Mouse (Mus musculus): ENCODE results near the gene Cbx2. TPM values are rescaled to one million over a fixed set of nuclear protein-coding genes. Genes with fewer than 3 reads are reported as not detected.

Cbx2 gene
- polyA plus RNA-seq, 1 experiment from 2014 or later, result 121 TPM

DNA sequence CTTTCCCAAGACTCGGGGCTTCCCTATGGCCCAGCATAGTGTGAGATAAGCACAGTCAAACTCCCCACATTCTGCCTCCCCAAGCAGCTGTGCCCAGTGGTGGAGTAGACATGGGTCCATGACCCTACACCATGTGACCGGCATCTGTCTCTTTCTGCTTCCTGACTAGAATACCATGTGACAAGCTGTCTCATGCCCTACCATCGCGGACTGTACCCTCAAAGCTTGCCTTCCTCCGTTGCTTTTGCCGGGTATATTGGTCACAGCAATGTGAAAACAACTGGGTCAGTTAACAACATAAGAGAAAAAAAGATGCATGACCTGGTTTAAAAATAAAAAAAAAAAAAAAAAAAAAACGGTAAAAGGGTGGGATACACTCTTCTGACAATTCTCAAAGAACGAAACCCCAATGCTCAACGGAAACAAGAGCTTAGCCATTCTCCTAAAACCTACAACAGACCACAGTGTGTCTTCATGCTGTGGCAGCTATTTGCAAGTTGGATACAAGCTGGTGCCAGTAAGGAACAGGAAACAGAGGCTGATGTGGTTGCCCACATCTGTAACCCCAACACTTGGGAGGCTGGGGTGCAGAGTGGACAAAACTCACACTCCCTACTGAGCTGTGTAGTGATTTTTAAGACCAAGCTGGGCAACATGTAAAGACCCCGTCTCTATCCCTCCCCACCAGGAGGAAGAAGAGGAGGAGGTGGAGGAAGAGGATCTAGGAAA is 17.1 kb upstream of the Cbx2 start:
- Histone ChIP-seq H3K9me3 (ENCODE audit: control insufficient read depth, low read length) (no peaks in the 10 kb centered on the region), H3K27me3 (ENCODE audit: control insufficient read depth, insufficient read depth, low read length) (no peaks in the 10 kb centered on the region), H3K4me2 (ENCODE audit: low read depth, severe bottlenecking) (no peak overlapping the region), H3K9ac (ENCODE audit: low read length) (no peak overlapping the region), H3K4me3 (ENCODE audit: low read depth, low read length) (no peak overlapping the region), H3K4me1 (ENCODE audit: control insufficient read depth, insufficient read depth, low read length) (0 out of 2 replicates have a peak, but pooled peaks cover 2% of the 10 kb centered on the region), H3K27ac (replicated peaks; ENCODE audit: low read depth, low read length) (no peak overlapping the region), H3K36me3 (ENCODE audit: control insufficient read depth, insufficient read depth, low read length) (no peaks in the 10 kb centered on the region)
- DNase-seq (ENCODE audit: low spot score), result no peak
- 89% methylated on average over 10 of the region's 10 CpGs for WGBS
- ATAC-seq (ENCODE audit: insufficient number of reproducible peaks, low FRiP score, low TSS enrichment, low read depth), result no peak

DNA sequence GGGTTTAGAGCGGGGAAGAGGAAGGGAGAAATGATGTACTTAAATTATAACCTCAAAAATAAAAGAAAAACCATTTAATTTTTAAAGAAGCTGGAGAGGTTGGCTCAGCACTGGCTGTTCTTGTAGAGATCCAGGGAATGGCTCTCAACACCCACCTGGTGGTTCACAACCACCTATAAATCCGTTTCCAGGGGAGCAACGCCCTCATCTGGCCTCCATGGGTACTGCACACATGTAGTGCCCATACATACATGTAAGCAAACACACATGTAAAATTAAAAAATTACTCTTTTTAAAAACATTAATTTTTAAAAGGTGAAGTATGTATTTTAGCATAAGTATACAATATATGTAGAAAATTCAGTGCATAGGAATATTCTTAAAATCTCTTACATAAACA is 16.3 kb upstream of the Cbx2 start:
- H3K4me1 ChIP-seq (ENCODE audit: control insufficient read depth, insufficient read depth, low read length), result 0 out of 2 replicates have a peak, but pooled peaks cover 2% of the 10 kb centered on the region
- DNase-seq (ENCODE audit: low spot score), result no peak
- 76% methylated on average over 3 of the region's 3 CpGs for WGBS

DNA sequence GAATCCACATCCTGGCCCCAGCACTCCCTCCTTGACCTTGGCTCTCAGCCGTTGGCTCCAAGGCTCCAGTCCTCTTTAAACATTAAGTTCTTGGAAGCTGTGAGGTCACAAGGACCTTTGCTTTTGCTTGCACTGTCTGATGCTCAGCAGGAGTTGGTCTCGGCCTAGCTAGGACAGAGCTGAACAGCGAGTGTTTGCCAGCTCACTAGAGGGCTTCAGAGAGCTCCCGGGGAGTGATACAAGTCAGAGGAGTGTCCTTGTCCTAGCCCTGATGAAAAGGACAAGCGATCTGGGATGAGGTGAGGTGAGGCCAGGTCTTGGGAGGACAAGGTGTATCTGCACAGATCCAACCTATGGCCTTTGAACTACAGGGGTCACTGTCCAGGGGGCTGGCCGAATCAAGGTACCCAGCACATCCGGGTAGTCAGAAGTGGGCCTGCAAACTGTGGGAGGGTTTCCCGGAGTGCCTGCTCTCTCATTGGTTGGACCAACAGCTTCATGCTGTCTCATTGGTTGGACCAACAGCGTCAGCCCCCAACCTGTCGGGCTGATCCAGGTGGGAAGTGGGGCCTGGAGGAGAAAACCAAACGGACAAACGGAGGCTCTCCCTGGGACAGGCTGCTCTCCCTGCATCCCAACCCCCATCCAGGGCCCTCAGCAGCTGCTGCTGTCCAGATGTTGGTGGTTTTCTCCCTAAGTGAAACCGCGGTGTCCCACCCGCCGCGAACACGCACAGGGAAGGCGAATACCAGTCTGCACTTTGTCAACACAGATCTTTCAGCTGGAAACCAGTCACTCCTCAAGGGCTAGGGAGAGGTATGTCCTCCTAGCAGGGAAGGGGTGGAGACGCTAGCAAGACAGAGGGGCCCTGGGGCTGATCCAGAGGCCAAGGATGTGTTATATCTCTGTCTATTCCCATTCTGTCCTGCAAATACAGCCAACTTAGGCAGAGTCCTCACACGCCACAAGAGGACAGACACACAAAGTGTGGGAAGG is 15.0 kb upstream of the Cbx2 start:
- Histone ChIP-seq H3K4me1 (ENCODE audit: control insufficient read depth, insufficient read depth, low read length) (0 out of 2 replicates have a peak, but pooled peaks cover 2% of the 10 kb centered on the region), H3K27me3 (ENCODE audit: control insufficient read depth, insufficient read depth, low read length) (no peaks in the 10 kb centered on the region), H3K27ac (replicated peaks; ENCODE audit: low read depth, low read length) (no peak overlapping the region), H3K9me3 (ENCODE audit: control insufficient read depth, low read length) (no peaks in the 10 kb centered on the region), H3K4me3 (ENCODE audit: low read depth, low read length) (peak overlapping the region; percentile 26; the same call in 1 of the 2 replicates), H3K36me3 (ENCODE audit: control insufficient read depth, insufficient read depth, low read length) (no peaks in the 10 kb centered on the region), H3K4me2 (ENCODE audit: low read depth, severe bottlenecking) (peak overlapping the region; percentile 50), H3K9ac (ENCODE audit: low read length) (peak overlapping the region; percentile 39; the same call in 1 of the 2 replicates)
- ATAC-seq (ENCODE audit: insufficient number of reproducible peaks, low FRiP score, low TSS enrichment, low read depth), result peak; percentile 60; the same call in 1 of the 2 replicates
- WGBS, result 22% methylated on average over 21 of the region's 21 CpGs
- peak; percentile 67 for DNase-seq (ENCODE audit: low spot score)

More for the DNA sequence above, 16.3 kb upstream of the Cbx2 start:
- Histone ChIP-seq H3K9me3 (ENCODE audit: control insufficient read depth, low read length) (no peaks in the 10 kb centered on the region), H3K4me2 (ENCODE audit: low read depth, severe bottlenecking) (no peak overlapping the region), H3K27ac (replicated peaks; ENCODE audit: low read depth, low read length) (no peak overlapping the region), H3K36me3 (ENCODE audit: control insufficient read depth, insufficient read depth, low read length) (no peaks in the 10 kb centered on the region), H3K9ac (ENCODE audit: low read length) (no peak overlapping the region), H3K4me3 (ENCODE audit: low read depth, low read length) (no peak overlapping the region), H3K27me3 (ENCODE audit: control insufficient read depth, insufficient read depth, low read length) (no peaks in the 10 kb centered on the region)
- ATAC-seq (ENCODE audit: insufficient number of reproducible peaks, low FRiP score, low TSS enrichment, low read depth), result no peak

DNA sequence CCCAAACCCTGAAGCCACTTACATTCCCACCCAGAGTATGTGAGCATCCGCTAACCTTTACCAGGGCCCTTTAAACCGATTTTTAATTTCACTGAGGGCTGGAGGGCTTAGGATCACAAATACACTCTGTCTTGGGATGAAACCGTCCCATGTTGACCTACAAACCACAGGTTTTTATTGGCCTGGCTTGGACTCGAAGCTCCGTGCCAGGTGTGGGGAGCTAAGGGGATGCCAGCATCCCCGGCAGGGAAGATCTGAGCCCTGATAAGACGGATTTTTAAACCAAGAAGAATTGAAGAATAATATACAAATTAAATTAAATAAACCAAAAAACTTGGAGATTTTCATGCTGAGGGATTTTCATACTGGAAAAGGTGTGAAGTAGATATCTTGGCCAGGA is 8.3 kb upstream of the Cbx2 start:
- Histone ChIP-seq H3K27me3 (ENCODE audit: control insufficient read depth, insufficient read depth, low read length) (no peaks in the 10 kb centered on the region), H3K36me3 (ENCODE audit: control insufficient read depth, insufficient read depth, low read length) (no peaks in the 10 kb centered on the region), H3K9ac (ENCODE audit: low read length) (no peak overlapping the region), H3K4me3 (ENCODE audit: low read depth, low read length) (no peak overlapping the region), H3K4me1 (ENCODE audit: control insufficient read depth, insufficient read depth, low read length) (no peaks in the 10 kb centered on the region), H3K9me3 (ENCODE audit: control insufficient read depth, low read length) (no peaks in the 10 kb centered on the region), H3K27ac (replicated peaks; ENCODE audit: low read depth, low read length) (no peak overlapping the region), H3K4me2 (ENCODE audit: low read depth, severe bottlenecking) (no peak overlapping the region)
- no peak for DNase-seq (ENCODE audit: low spot score)
- WGBS, result 80% methylated on average over 7 of the region's 7 CpGs
- no peak for ATAC-seq (ENCODE audit: insufficient number of reproducible peaks, low FRiP score, low TSS enrichment, low read depth)

DNA sequence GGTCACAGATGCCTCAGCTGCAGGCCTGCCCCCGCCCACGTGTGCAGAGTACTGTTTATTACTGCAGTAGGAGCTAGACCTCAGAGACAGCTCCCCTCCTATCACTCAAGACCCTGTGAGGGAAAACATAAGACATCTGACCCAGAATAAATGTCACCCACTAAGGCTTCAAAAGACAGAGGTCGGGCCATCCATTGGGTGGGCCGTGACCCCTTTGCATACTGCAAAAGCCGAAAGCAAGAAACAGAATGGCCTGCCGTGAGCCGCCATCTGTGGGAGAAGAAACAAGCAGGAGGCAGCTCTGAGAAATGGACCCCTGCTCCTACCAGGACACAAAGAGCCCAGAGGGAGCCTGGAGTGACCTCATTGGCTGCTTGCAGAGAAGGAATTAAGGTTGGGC is 5.3 kb upstream of the Cbx2 start:
- WGBS, result 70% methylated on average over 7 of the region's 7 CpGs
- no peak overlapping the region for H3K9ac ChIP-seq (ENCODE audit: low read length)
- no peak overlapping the region for H3K27ac ChIP-seq (replicated peaks; ENCODE audit: low read depth, low read length)

DNA sequence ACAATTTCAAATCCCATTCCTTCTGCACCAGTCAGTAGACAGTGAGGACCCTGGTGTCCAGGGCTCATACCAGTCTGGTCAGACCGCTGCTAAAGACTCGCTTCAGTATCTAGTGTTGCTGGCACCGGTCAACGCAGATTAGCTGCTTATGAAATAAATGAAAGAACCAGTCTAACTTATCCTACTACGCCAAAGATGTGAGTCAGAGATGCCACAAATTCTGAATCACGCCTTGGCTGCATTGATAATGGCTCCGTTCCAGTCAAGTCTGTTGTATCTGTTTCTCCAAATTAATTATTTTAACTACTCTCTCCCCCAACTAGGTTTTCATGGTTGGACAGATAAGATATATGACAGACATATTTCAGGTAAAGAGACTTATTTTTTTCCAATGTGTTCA is 1.6 kb upstream of the Cbx2 start:
- DNase-seq (ENCODE audit: low spot score) (no peak), ATAC-seq (ENCODE audit: insufficient number of reproducible peaks, low FRiP score, low TSS enrichment, low read depth) (no peak)
- WGBS, result 96% methylated on average over 7 of the region's 7 CpGs
- Histone ChIP-seq H3K4me2 (ENCODE audit: low read depth, severe bottlenecking) (no peak overlapping the region), H3K27ac (replicated peaks; ENCODE audit: low read depth, low read length) (no peak overlapping the region), H3K4me3 (ENCODE audit: low read depth, low read length) (no peak overlapping the region), H3K4me1 (ENCODE audit: control insufficient read depth, insufficient read depth, low read length) (peaks cover 23% of the 10 kb centered on the region), H3K36me3 (ENCODE audit: control insufficient read depth, insufficient read depth, low read length) (no peaks in the 10 kb centered on the region), H3K9me3 (ENCODE audit: control insufficient read depth, low read length) (no peaks in the 10 kb centered on the region), H3K9ac (ENCODE audit: low read length) (no peak overlapping the region), H3K27me3 (ENCODE audit: control insufficient read depth, insufficient read depth, low read length) (no peaks in the 10 kb centered on the region)

More for the DNA sequence above, 5.3 kb upstream of the Cbx2 start:
- no peak overlapping the region for H3K4me2 ChIP-seq (ENCODE audit: low read depth, severe bottlenecking)
- DNase-seq (ENCODE audit: low spot score), result no peak
- H3K9me3 ChIP-seq (ENCODE audit: control insufficient read depth, low read length), result no peaks in the 10 kb centered on the region
- H3K4me1 ChIP-seq (ENCODE audit: control insufficient read depth, insufficient read depth, low read length), result peaks cover 4% of the 10 kb centered on the region
- no peak overlapping the region for H3K4me3 ChIP-seq (ENCODE audit: low read depth, low read length)
- H3K36me3 ChIP-seq (ENCODE audit: control insufficient read depth, insufficient read depth, low read length), result no peaks in the 10 kb centered on the region
- ATAC-seq (ENCODE audit: insufficient number of reproducible peaks, low FRiP score, low TSS enrichment, low read depth), result no peak
- H3K27me3 ChIP-seq (ENCODE audit: control insufficient read depth, insufficient read depth, low read length), result no peaks in the 10 kb centered on the region

DNA sequence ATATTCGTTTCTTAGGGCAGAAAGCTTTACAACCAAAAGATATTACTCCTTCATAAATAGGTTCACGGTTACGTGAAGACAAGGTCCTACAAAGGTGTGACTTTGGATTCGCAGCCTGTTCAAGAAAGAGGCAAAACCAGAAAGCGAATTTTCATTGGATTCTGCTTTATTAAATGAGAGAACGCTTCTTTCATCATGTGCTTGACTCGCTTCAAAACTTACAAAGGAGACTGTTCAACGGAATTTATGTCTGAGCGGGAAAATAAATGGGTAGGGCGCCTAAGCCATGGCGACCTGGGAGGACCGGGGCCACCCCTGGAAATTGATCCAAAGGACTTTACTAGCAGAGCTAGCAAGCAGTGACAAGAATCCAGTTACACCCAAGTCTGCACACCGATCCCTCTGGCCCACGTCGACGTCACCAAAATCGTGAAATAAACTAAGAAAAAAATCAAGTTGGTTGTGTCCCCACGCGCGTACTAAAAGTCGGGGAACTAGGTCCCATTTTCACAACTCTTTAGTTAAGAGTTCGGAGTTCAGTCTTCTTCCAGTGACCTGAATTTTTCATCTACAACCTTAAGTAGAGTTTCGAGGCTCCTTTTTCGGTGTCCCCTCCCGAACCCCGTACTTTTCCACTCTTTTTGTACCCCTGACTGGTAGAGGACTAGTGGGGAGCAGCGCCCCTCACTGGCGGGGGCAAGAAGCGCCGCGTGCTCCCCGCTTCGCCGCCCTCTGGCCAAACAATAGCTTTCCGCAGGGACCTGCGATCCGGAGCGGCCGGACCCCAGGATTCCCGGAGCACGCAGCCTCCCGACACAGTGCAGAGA is 481 bp upstream of the Cbx2 start:
- Histone ChIP-seq H3K36me3 (ENCODE audit: control insufficient read depth, insufficient read depth, low read length) (peaks cover 5% of the 10 kb centered on the region; the same call in 1 of the 2 replicates), H3K4me1 (ENCODE audit: control insufficient read depth, insufficient read depth, low read length) (peaks cover 29% of the 10 kb centered on the region), H3K27me3 (ENCODE audit: control insufficient read depth, insufficient read depth, low read length) (no peaks in the 10 kb centered on the region), H3K4me2 (ENCODE audit: low read depth, severe bottlenecking) (peak overlapping the region; percentile 94), H3K4me3 (ENCODE audit: low read depth, low read length) (peak overlapping the region; percentile 99), H3K9ac (ENCODE audit: low read length) (peak overlapping the region; percentile 99), H3K9me3 (ENCODE audit: control insufficient read depth, low read length) (no peaks in the 10 kb centered on the region), H3K27ac (replicated peaks; ENCODE audit: low read depth, low read length) (peak overlapping the region; percentile 95)
- DNase-seq (ENCODE audit: low spot score), result peak; percentile 70
- 4% methylated on average over 42 of the region's 42 CpGs for WGBS
- ATAC-seq (ENCODE audit: insufficient number of reproducible peaks, low FRiP score, low TSS enrichment, low read depth), result no peak

DNA sequence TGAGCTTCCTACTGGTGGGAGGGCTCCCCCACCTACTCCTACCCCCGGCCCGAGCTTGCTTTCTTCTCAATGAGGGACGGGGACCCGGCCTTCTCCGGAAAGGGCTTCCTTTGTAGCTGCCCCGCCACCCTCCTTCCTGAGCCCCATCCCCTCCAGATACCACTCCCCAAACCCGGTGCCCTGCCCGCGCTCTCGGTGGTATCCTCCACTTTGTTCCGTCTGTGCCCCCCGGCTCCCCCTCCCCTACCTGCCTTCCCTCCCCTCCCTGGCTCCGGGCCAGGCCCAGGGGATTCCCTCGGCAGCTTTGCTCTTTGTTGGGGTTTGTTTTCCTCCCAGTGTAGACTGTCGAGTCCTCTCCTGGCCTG is 836 bp downstream of the Cbx2 start:
- peak; percentile 26; the same call in 1 of the 2 replicates for ATAC-seq (ENCODE audit: insufficient number of reproducible peaks, low FRiP score, low TSS enrichment, low read depth)
- Histone ChIP-seq H3K36me3 (ENCODE audit: control insufficient read depth, insufficient read depth, low read length) (peaks cover 18% of the 10 kb centered on the region), H3K4me1 (ENCODE audit: control insufficient read depth, insufficient read depth, low read length) (peaks cover 29% of the 10 kb centered on the region), H3K4me2 (ENCODE audit: low read depth, severe bottlenecking) (peak overlapping the region; percentile 94), H3K27me3 (ENCODE audit: control insufficient read depth, insufficient read depth, low read length) (no peaks in the 10 kb centered on the region), H3K4me3 (ENCODE audit: low read depth, low read length) (peak overlapping the region; percentile 99), H3K9me3 (ENCODE audit: control insufficient read depth, low read length) (no peaks in the 10 kb centered on the region), H3K27ac (replicated peaks; ENCODE audit: low read depth, low read length) (peak overlapping the region; percentile 95), H3K9ac (ENCODE audit: low read length) (peak overlapping the region; percentile 99)
- WGBS, result 0% methylated on average over 15 of the region's 15 CpGs
- DNase-seq (ENCODE audit: low spot score), result peak; percentile 85

Measured in limb, embryonic 11.5 days (tissue).